ENCODE assay signal across 12 mouse cellular contexts in the genomic region with DNA sequence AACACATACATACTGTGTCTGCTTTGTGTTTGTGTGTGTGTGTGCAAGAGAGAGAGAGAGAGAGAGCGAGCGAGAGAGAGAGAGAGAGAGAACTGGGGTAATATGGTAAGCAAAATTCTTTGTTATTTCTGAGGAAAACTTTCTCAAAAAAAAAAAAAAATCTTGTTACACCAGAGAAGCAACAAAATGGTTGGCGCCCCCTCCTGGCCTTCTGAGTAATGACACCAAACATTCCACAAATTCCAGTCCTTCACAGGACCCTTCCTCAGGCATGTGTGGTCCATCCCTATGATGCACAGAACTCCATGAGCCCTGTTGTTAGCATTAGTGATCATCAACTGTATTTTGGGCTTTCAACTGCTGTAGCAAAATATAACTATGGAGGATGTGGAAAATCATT.
DNase-seq lines count a peak whose midpoint lies in the region; ATAC-seq and TF ChIP-seq lines count a peak whose summit lies in the region.
"Had no signal": no experiment of that assay in that cellular context is flagged by ENCODE, and none has a peak within 500 bp of the region (broad histone marks: within the 10 kb centered on the region; RNA-seq: fewer than 3 reads in every experiment).

No protein-coding gene starts in this region.

- intact Hi-C loops in gastrocnemius, adult 2 months (cut with DNase I), result no loop called here

- no peaks in the 10 kb centered on the region for H3K27me3 ChIP-seq in liver, embryonic 14.5 days (ENCODE audit: control insufficient read depth, insufficient read depth, low read length)
- H3K27me3 ChIP-seq in liver, embryonic 12.5 days (replicated peaks), result no peaks in the 10 kb centered on the region
- H3K27me3 ChIP-seq in hindbrain, embryonic 16.5 days (replicated peaks; ENCODE audit: control insufficient read depth, insufficient read depth, low read length), result no peaks in the 10 kb centered on the region
- H3K27me3 ChIP-seq: limb, embryonic 13.5 days had no signal

- no peak for ATAC-seq in liver, embryonic 14.5 days (ENCODE audit: insufficient read depth)
- ATAC-seq in liver, embryonic 12.5 days, result no peak
- no peak for ATAC-seq in hindbrain, embryonic 16.5 days
- ATAC-seq: midbrain, embryonic 16.5 days had no signal

- H3K27ac ChIP-seq in gastrocnemius, adult 2 months, result no peak overlapping the region
- no peak overlapping the region for H3K27ac ChIP-seq in liver, embryonic 14.5 days
- H3K27ac ChIP-seq in liver, embryonic 12.5 days, result no peak overlapping the region
- no peak overlapping the region for H3K27ac ChIP-seq in ES-E14 (ENCODE audit: insufficient read depth, low read depth, low read length, poor library complexity, severe bottlenecking)
- H3K27ac ChIP-seq in cortical plate, adult 2 months (ENCODE audit: insufficient read depth, low read length), result no peak overlapping the region
- no peak overlapping the region for H3K27ac ChIP-seq in hindbrain, embryonic 16.5 days (ENCODE audit: low read depth, low read length)
- H3K27ac ChIP-seq: heart, embryonic 10.5 days; limb, embryonic 13.5 days had no signal

- WGBS in liver, embryonic 14.5 days (ENCODE audit: insufficient replicate concordance), result 57% methylated on average over 3 of the region's 3 CpGs
- WGBS in liver, embryonic 12.5 days (ENCODE audit: insufficient replicate concordance), result 44% methylated on average over 3 of the region's 3 CpGs
- WGBS in hindbrain, embryonic 16.5 days, result 63% methylated on average over 3 of the region's 3 CpGs

- H3K9me3 ChIP-seq in liver, embryonic 14.5 days (ENCODE audit: control insufficient read depth, low read length), result no peaks in the 10 kb centered on the region
- H3K9me3 ChIP-seq in liver, embryonic 12.5 days (replicated peaks), result no peaks in the 10 kb centered on the region
- no peaks in the 10 kb centered on the region for H3K9me3 ChIP-seq in ES-E14 (ENCODE audit: control insufficient read depth, insufficient read depth, low read depth, low read length)
- no peaks in the 10 kb centered on the region for H3K9me3 ChIP-seq in hindbrain, embryonic 16.5 days (ENCODE audit: control insufficient read depth, low read length)
- H3K9me3 ChIP-seq: G1E; heart, embryonic 10.5 days; limb, embryonic 13.5 days had no signal

- no peak overlapping the region for H3K9ac ChIP-seq in liver, embryonic 14.5 days (replicated peaks)
- H3K9ac ChIP-seq in liver, embryonic 12.5 days, result no peak overlapping the region
- no peak overlapping the region for H3K9ac ChIP-seq in ES-E14 (ENCODE audit: insufficient read depth, low read depth, low read length, poor library complexity, severe bottlenecking)
- H3K9ac ChIP-seq in hindbrain, embryonic 16.5 days (ENCODE audit: low read depth, low read length), result no peak overlapping the region
- H3K9ac ChIP-seq: limb, embryonic 13.5 days had no signal

- TF ChIP-seq EP300 in liver, embryonic 14.5 days (IDR thresholded peaks at IDR 0.05; ENCODE audit: low read depth), result no peak

- in situ Hi-C loops in ES-E14 (cut with MboI; ENCODE audit: low sequenced_read_pairs in 2 of 2, unreplicated experiment in 2 of 2), result no loop called here

- TF ChIP-seq POLR2A in cortical plate, adult 2 months (IDR thresholded peaks at IDR 0.05; ENCODE audit: extremely low read depth, insufficient read depth, low read length), result no peak

- no peaks in the 10 kb centered on the region for H3K4me1 ChIP-seq in liver, embryonic 14.5 days (replicated peaks; ENCODE audit: control insufficient read depth in 2 of 2, insufficient read depth in 2 of 2, low read length in 1 of 2)
- no peaks in the 10 kb centered on the region for H3K4me1 ChIP-seq in liver, embryonic 12.5 days
- no peaks in the 10 kb centered on the region for H3K4me1 ChIP-seq in ES-E14 (ENCODE audit: control insufficient read depth in 2 of 2, insufficient read depth in 2 of 2, low read length in 2 of 2, poor library complexity in 1 of 2)
- H3K4me1 ChIP-seq in cortical plate, adult 2 months (ENCODE audit: control insufficient read depth, insufficient read depth, low read length), result no peaks in the 10 kb centered on the region
- no peaks in the 10 kb centered on the region for H3K4me1 ChIP-seq in hindbrain, embryonic 16.5 days (ENCODE audit: control insufficient read depth, insufficient read depth, low read depth, low read length)
- H3K4me1 ChIP-seq: heart, embryonic 10.5 days had no signal

- H3K4me2 ChIP-seq in liver, embryonic 14.5 days (ENCODE audit: low read depth), result no peak overlapping the region
- H3K4me2 ChIP-seq in liver, embryonic 12.5 days, result no peak overlapping the region
- H3K4me2 ChIP-seq in hindbrain, embryonic 16.5 days (ENCODE audit: low read length), result no peak overlapping the region
- H3K4me2 ChIP-seq: limb, embryonic 13.5 days had no signal

- H3K4me3 ChIP-seq in gastrocnemius, adult 2 months, result no peak overlapping the region
- H3K4me3 ChIP-seq in liver, embryonic 14.5 days (ENCODE audit: insufficient read depth in 1 of 2, low read depth in 2 of 2, low read length in 2 of 2), result no peak overlapping the region
- H3K4me3 ChIP-seq in liver, embryonic 12.5 days, result no peak overlapping the region
- H3K4me3 ChIP-seq in ES-E14 (ENCODE audit: insufficient read depth in 1 of 2, low read depth in 1 of 2, low read length in 2 of 2, poor library complexity in 1 of 2, severe bottlenecking in 1 of 2), result no peak overlapping the region
- no peak overlapping the region for H3K4me3 ChIP-seq in cortical plate, adult 2 months (ENCODE audit: insufficient read depth, low read length)
- no peak overlapping the region for H3K4me3 ChIP-seq in hindbrain, embryonic 16.5 days (ENCODE audit: low read length)
- H3K4me3 ChIP-seq: heart, embryonic 10.5 days; limb, embryonic 13.5 days had no signal

- H3K36me3 ChIP-seq in liver, embryonic 14.5 days (replicated peaks; ENCODE audit: control insufficient read depth, insufficient read depth, low read depth), result no peaks in the 10 kb centered on the region
- H3K36me3 ChIP-seq in liver, embryonic 12.5 days, result no peaks in the 10 kb centered on the region
- H3K36me3 ChIP-seq in ES-E14 (ENCODE audit: control insufficient read depth, insufficient read depth, low read length, poor library complexity, severe bottlenecking), result no peaks in the 10 kb centered on the region
- no peaks in the 10 kb centered on the region for H3K36me3 ChIP-seq in hindbrain, embryonic 16.5 days (ENCODE audit: control insufficient read depth, insufficient read depth, low read length)
- H3K36me3 ChIP-seq: G1E; heart, embryonic 10.5 days; limb, embryonic 13.5 days had no signal

- peak; percentile 55 for TF ChIP-seq CTCF in gastrocnemius, adult 2 months (IDR thresholded peaks at IDR 0.05)
- peak; percentile 51 for TF ChIP-seq CTCF in liver, embryonic 14.5 days (IDR thresholded peaks at IDR 0.05; ENCODE audit: low read depth)
- peak; percentile 23; the same call in 1 of the 2 replicates for TF ChIP-seq CTCF in cortical plate, adult 2 months (IDR thresholded peaks at IDR 0.05; ENCODE audit: extremely low read depth, insufficient read depth, low read length)

- no peak for DNase-seq in gastrocnemius, adult 2 months
- no peak for DNase-seq in gastrocnemius, adult 8-10 months (ENCODE audit: low spot score in 2 of 2)
- DNase-seq in liver, embryonic 14.5 days (ENCODE audit: low read depth in 3 of 3, low spot score in 3 of 3), result no peak
- DNase-seq in ES-E14 (ENCODE audit: low read depth, low spot score), result peak; percentile 27
- DNase-seq in urinary bladder, postnatal 10 days (ENCODE audit: low spot score), result no peak

TF ChIP-seq in ES-E14, 5 proteins besides CTCF, POLR2A, EP300 and RAD21:
- TF ChIP-seq HCFC1 (IDR thresholded peaks at IDR 0.05; ENCODE audit: borderline replicate concordance, insufficient read depth, low read length), result no peak
- TF ChIP-seq MAFK (IDR thresholded peaks at IDR 0.05; ENCODE audit: insufficient read depth, low read depth, low read length), result no peak
- no peak for TF ChIP-seq CHD2 (IDR thresholded peaks at IDR 0.05; ENCODE audit: low read depth, low read length)
- 0 out of 2 replicates have a peak, but pooled peaks have one; percentile 5 for TF ChIP-seq ZC3H11A (IDR thresholded peaks at IDR 0.05; ENCODE audit: borderline replicate concordance, low read depth, low read length)
- TF ChIP-seq ZNF384 (IDR thresholded peaks at IDR 0.05; ENCODE audit: low read depth, low read length), result peak; percentile 94
